Mouse (Mus musculus): ENCODE results near the gene 4833420G17Rik. TPM values are rescaled to one million over a fixed set of nuclear protein-coding genes. Genes with fewer than 3 reads are reported as not detected.
"Not testable (repeated sequence)": the region's sequence is repeated elsewhere in the genome, so short reads cannot be mapped to it uniquely, and the experiment has no call there.

Gene 4833420G17Rik
- polyA plus RNA-seq, 1 experiment from 2014 or later, result 110 TPM

- Histone ChIP-seq H3K36me3 (peaks cover 64% of the 10 kb centered on the region), H3K9me3 (no peaks in the 10 kb centered on the region), H3K4me2 (replicated peaks) (no peak overlapping the region), H3K4me3 (no peak overlapping the region), H3K9ac (replicated peaks) (no peak overlapping the region), H3K27me3 (no peaks in the 10 kb centered on the region), H3K4me1 (no peaks in the 10 kb centered on the region), H3K27ac (replicated peaks) (no peak overlapping the region)
- WGBS, result 89% methylated on average over 2 of the region's 2 CpGs
- no peak for ATAC-seq (ENCODE audit: low FRiP score, low read depth)
Observed at GRCm38 (mm10) chr13:119477789-119478188, 15.2 kb downstream of the 4833420G17Rik start.

- no peaks in the 10 kb centered on the region for H3K4me1 ChIP-seq
- WGBS, result 52% methylated on average over 7 of the region's 7 CpGs
- H3K4me2 ChIP-seq (replicated peaks), result peak overlapping the region; percentile 22
- no peak overlapping the region for H3K9ac ChIP-seq (replicated peaks)
- peaks cover 18% of the 10 kb centered on the region for H3K9me3 ChIP-seq
- 0 out of 2 replicates have a peak overlapping the region, but pooled peaks have one; percentile 26 for H3K27ac ChIP-seq (replicated peaks)
- no peaks in the 10 kb centered on the region for H3K27me3 ChIP-seq
- peaks cover 28% of the 10 kb centered on the region for H3K36me3 ChIP-seq
- no peak for ATAC-seq (ENCODE audit: low FRiP score, low read depth)
- no peak overlapping the region for H3K4me3 ChIP-seq
Observed at GRCm38 (mm10) chr13:119487354-119487753, 24.8 kb downstream of the 4833420G17Rik start.

GRCm38 (mm10) chr13:119487880-119488580 lies 25.5 kb downstream of the 4833420G17Rik start, which contains the start of the genes Tmem267 and 3110070M22Rik:
Gene Tmem267 (plus strand): TSS chr13:119488039.
Gene 3110070M22Rik (minus strand): TSS chr13:119488383.
- ATAC-seq (ENCODE audit: low FRiP score, low read depth), result no peak
- no peaks in the 10 kb centered on the region for H3K27me3 ChIP-seq
- H3K27ac ChIP-seq (replicated peaks), result peak within 1 kb of the TSS; percentile 26
- no peak within 1 kb of the TSS for H3K4me3 ChIP-seq
- peaks cover 25% of the 10 kb centered on the region for H3K36me3 ChIP-seq
- peak within 1 kb of the TSS; percentile 22 for H3K4me2 ChIP-seq (replicated peaks)
- 77% methylated on average over 87 of the region's 87 CpGs for WGBS
- H3K9ac ChIP-seq (replicated peaks), result no peak within 1 kb of the TSS
- no peaks in the 10 kb centered on the region for H3K4me1 ChIP-seq
- peaks cover 18% of the 10 kb centered on the region for H3K9me3 ChIP-seq

- not testable (repeated sequence) for H3K36me3 ChIP-seq; ATAC-seq (ENCODE audit: low FRiP score, low read depth); H3K4me2 ChIP-seq (replicated peaks); H3K4me1 ChIP-seq; H3K27me3 ChIP-seq; H3K27ac ChIP-seq (replicated peaks); H3K4me3 ChIP-seq; H3K9ac ChIP-seq (replicated peaks)
- 92% methylated on average over 10 of the region's 10 CpGs for WGBS
- H3K9me3 ChIP-seq, result peaks cover 23% of the 10 kb centered on the region
Observed at GRCm38 (mm10) chr13:119492083-119492482, 29.5 kb downstream of the 4833420G17Rik start.

GRCm38 (mm10) chr13:119494938-119495337 lies 32.4 kb downstream of the 4833420G17Rik start:
- not testable (repeated sequence) for H3K4me3 ChIP-seq; ATAC-seq (ENCODE audit: low FRiP score, low read depth); H3K27me3 ChIP-seq; H3K4me2 ChIP-seq (replicated peaks); H3K36me3 ChIP-seq; H3K9ac ChIP-seq (replicated peaks); H3K4me1 ChIP-seq; H3K27ac ChIP-seq (replicated peaks)
- WGBS, result 96% methylated on average over 13 of the region's 22 CpGs
- H3K9me3 ChIP-seq, result peaks cover 22% of the 10 kb centered on the region

Other genes starting within 250 kb of the 4833420G17Rik start
- 159 and 186 TPM in 2 replicates for gene Paip1, start 34.2 kb upstream of the 4833420G17Rik start, polyA plus RNA-seq (2016; fragmentation: Nextera tagmentation; extraction: Ambion mirVana)
- 2.3 and 2.9 TPM in 2 replicates for gene Tmem267, start 25.3 kb downstream of the 4833420G17Rik start, polyA plus RNA-seq (2016; fragmentation: Nextera tagmentation; extraction: Ambion mirVana)
- gene 3110070M22Rik, start 25.6 kb downstream of the 4833420G17Rik start, polyA plus RNA-seq (2016; fragmentation: Nextera tagmentation; extraction: Ambion mirVana), result 1.8 and 2.1 TPM in 2 replicates
- 0.04 and 0.31 TPM in 2 replicates for gene Ccl28, start 161.1 kb downstream of the 4833420G17Rik start, polyA plus RNA-seq (2016; fragmentation: Nextera tagmentation; extraction: Ambion mirVana)
- gene Hmgcs1, start 227.6 kb downstream of the 4833420G17Rik start, polyA plus RNA-seq (2016; fragmentation: Nextera tagmentation; extraction: Ambion mirVana), result 494 and 501 TPM in 2 replicates

Data from midbrain, embryonic 12.5 days (tissue).